Comparison of ENCODE assay signal across 30 mouse cellular contexts in the genomic region with DNA sequence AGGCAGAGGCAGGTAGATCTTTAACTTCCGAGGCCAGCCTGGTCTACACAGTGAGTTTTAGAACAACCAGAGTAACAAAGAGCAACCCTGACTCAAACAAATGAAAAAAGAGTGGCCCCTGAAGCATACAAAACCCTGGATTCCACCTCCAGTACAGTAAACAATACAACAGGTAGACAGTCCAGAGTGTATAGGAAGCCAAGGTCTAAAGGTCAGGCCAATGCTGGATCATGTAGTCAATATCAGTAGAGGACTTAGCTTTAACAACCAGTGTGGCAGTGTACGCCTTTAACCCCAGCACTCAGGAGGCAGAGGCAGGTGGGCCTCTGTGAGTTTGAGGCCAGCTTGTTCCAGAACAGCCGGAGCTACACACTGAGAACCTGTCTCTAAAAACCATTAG. TPM values are rescaled to one million over a fixed set of nuclear protein-coding genes. Genes with fewer than 3 reads are reported as not detected.
DNase-seq lines count a peak whose midpoint lies in the region; ATAC-seq and TF ChIP-seq lines count a peak whose summit lies in the region.
"Had no signal": no experiment of that assay in that cellular context is flagged by ENCODE, and none has a peak within 500 bp of the region (broad histone marks: within the 10 kb centered on the region; RNA-seq: fewer than 3 reads in every experiment).

No protein-coding gene starts in this region.

- H3K36me3 ChIP-seq in spleen, adult 2 months (ENCODE audit: control insufficient read depth, insufficient read depth, low read length), result no peaks in the 10 kb centered on the region
- H3K36me3 ChIP-seq in liver, embryonic 15.5 days (replicated peaks), result no peaks in the 10 kb centered on the region
- H3K36me3 ChIP-seq: heart, embryonic 12.5 days; hindbrain, embryonic 13.5 days; kidney, embryonic 15.5 days; limb, embryonic 13.5 days had no signal

- H3K27ac ChIP-seq in gastrocnemius, adult 2 months, result peak overlapping the region; percentile 56; the same call in 1 of the 2 replicates
- peak overlapping the region; percentile 27; the same call in 1 of the 2 replicates for H3K27ac ChIP-seq in spleen, adult 2 months (ENCODE audit: insufficient read depth, low read length)
- peak overlapping the region; percentile 68 for H3K27ac ChIP-seq in liver, embryonic 15.5 days (replicated peaks)
- H3K27ac ChIP-seq: hindbrain, embryonic 13.5 days; kidney, embryonic 15.5 days; layer of hippocampus, adult 2 months; left cerebral cortex, adult 2 months; limb, embryonic 13.5 days had no signal

- H3K4me2 ChIP-seq in liver, embryonic 15.5 days, result no peak overlapping the region
- H3K4me2 ChIP-seq: heart, embryonic 12.5 days; hindbrain, embryonic 13.5 days; kidney, embryonic 15.5 days; limb, embryonic 13.5 days; lung, embryonic 14.5 days; midbrain, embryonic 11.5 days had no signal

- peak; percentile 30 for ATAC-seq in liver, embryonic 15.5 days (ENCODE audit: insufficient read depth)
- ATAC-seq in megakaryocyte progenitor cell, adult 5-6 weeks (replicated peaks; ENCODE audit: poor library complexity), result no peak
- ATAC-seq: forebrain, embryonic 16.5 days; midbrain, embryonic 16.5 days had no signal

- H3K27me3 ChIP-seq in spleen, adult 2 months (ENCODE audit: control insufficient read depth, insufficient read depth, low read length), result no peaks in the 10 kb centered on the region
- no peaks in the 10 kb centered on the region for H3K27me3 ChIP-seq in liver, embryonic 15.5 days
- H3K27me3 ChIP-seq: heart, embryonic 12.5 days; hindbrain, embryonic 13.5 days; kidney, embryonic 15.5 days; limb, embryonic 13.5 days had no signal

- TF ChIP-seq POLR2A in spleen, adult 2 months (IDR thresholded peaks at IDR 0.05; ENCODE audit: low read depth, low read length), result no peak

- intact Hi-C loops in gastrocnemius, adult 2 months (cut with DNase I), result no loop called here

- no peak overlapping the region for H3K9ac ChIP-seq in liver, embryonic 15.5 days
- H3K9ac ChIP-seq: heart, embryonic 12.5 days; hindbrain, embryonic 13.5 days; kidney, embryonic 15.5 days; limb, embryonic 13.5 days; lung, embryonic 14.5 days had no signal

- H3K4me1 ChIP-seq in spleen, adult 2 months (ENCODE audit: control insufficient read depth, insufficient read depth, insufficient read length), result peaks cover 39% of the 10 kb centered on the region
- H3K4me1 ChIP-seq in liver, embryonic 15.5 days (replicated peaks), result peaks cover 71% of the 10 kb centered on the region

- H3K9me3 ChIP-seq in liver, embryonic 15.5 days (replicated peaks), result no peaks in the 10 kb centered on the region
- H3K9me3 ChIP-seq: heart, embryonic 12.5 days; hindbrain, embryonic 13.5 days; kidney, embryonic 15.5 days; limb, embryonic 13.5 days had no signal

- H3K4me3 ChIP-seq in gastrocnemius, adult 2 months, result no peak overlapping the region
- no peak overlapping the region for H3K4me3 ChIP-seq in spleen, adult 2 months (ENCODE audit: extremely low read depth, insufficient read depth, insufficient read length)
- no peak overlapping the region for H3K4me3 ChIP-seq in liver, embryonic 15.5 days (replicated peaks)
- H3K4me3 ChIP-seq: erythroblast, embryonic 14.5 days; heart, embryonic 12.5 days; hindbrain, embryonic 13.5 days; kidney, embryonic 15.5 days; layer of hippocampus, adult 2 months; left cerebral cortex, adult 2 months; limb, embryonic 13.5 days had no signal

- DNase-seq in gastrocnemius, adult 2 months, result no peak
- DNase-seq in gastrocnemius, postnatal 25 days, result no peak
- DNase-seq in spleen, adult 2 months (ENCODE audit: low read depth in 1 of 2, low spot score in 2 of 2), result no peak
- DNase-seq in spleen, postnatal 10 days (ENCODE audit: low spot score in 2 of 2), result no peak
- no peak for DNase-seq in left cerebral cortex, adult 9 months (ENCODE audit: low spot score in 2 of 2)
- DNase-seq in frontal cortex, postnatal 25 days (ENCODE audit: low spot score in 2 of 2), result no peak
- DNase-seq: adrenal gland, postnatal 25 days; cerebellum, adult 18-20 months; cerebellum, postnatal 10 days; gastrocnemius, postnatal 14 days; heart, adult 18-20 months; heart, postnatal 4 days; kidney, adult 18-20 months; kidney, postnatal 36 days; lung, embryonic 14.5 days; thymus, adult 18-20 months; thymus, postnatal 25 days had no signal

- WGBS in spleen, adult 2 months, result 93% methylated on average over 3 of the region's 3 CpGs
- 64% methylated on average over 3 of the region's 3 CpGs for WGBS in liver, embryonic 15.5 days (ENCODE audit: insufficient replicate concordance)

- no peak for TF ChIP-seq CTCF in gastrocnemius, adult 2 months (IDR thresholded peaks at IDR 0.05)
- no peak for TF ChIP-seq CTCF in spleen, adult 2 months (IDR thresholded peaks at IDR 0.05; ENCODE audit: extremely low read depth, insufficient read depth, insufficient read length, insufficient replicate concordance)

RNA-seq across cellular contexts. Expression of gene Actb, which starts 5.8 kb away (rescaled TPM):
- 100 to 1,000 TPM; 365 to 571 TPM for total RNA-seq in gastrocnemius, adult 2 months (2021)
- total RNA-seq in gastrocnemius, postnatal 25 days (2021), result 100 to 1,000 TPM; 487 to 619 TPM
- polyA plus RNA-seq in spleen, adult 2 months (2012; rRNA removed), result 6,692 and 9,830 TPM in 2 replicates
- polyA plus RNA-seq in liver, embryonic 15.5 days (2015; fragmentation: Nextera tagmentation; extraction: Ambion mirVana), result 5,733 and 6,728 TPM in 2 replicates
- total RNA-seq in megakaryocyte progenitor cell, adult 5-6 weeks (2015), result 5,014 and 5,318 TPM in 2 replicates
- total RNA-seq in megakaryocyte progenitor cell, adult 5-6 weeks (2017), result 3,372 and 3,558 TPM in 2 replicates

RNA-seq across cellular contexts. Expression of gene Fbxl18, which starts 17.1 kb away (rescaled TPM):
- 1 to 10 TPM; 5.8 to 6.2 TPM for total RNA-seq in gastrocnemius, adult 2 months (2021)
- 1 to 10 TPM; 5.6 to 6.8 TPM for total RNA-seq in gastrocnemius, postnatal 25 days (2021)
- 15.8 and 22.1 TPM in 2 replicates for polyA plus RNA-seq in spleen, adult 2 months (2012; rRNA removed)
- polyA plus RNA-seq in liver, embryonic 15.5 days (2015; fragmentation: Nextera tagmentation; extraction: Ambion mirVana), result 3.3 and 4.2 TPM in 2 replicates
- total RNA-seq in megakaryocyte progenitor cell, adult 5-6 weeks (2015), result 1.9 and 2.2 TPM in 2 replicates
- 2.4 and 2.6 TPM in 2 replicates for total RNA-seq in megakaryocyte progenitor cell, adult 5-6 weeks (2017)

RNA-seq across cellular contexts. Expression of gene Fscn1, which starts 47.8 kb away (rescaled TPM):
- total RNA-seq in gastrocnemius, adult 2 months (2021), result 1 to 10 TPM; 4.4 to 7.3 TPM
- 10 to 100 TPM; 13.4 to 17.6 TPM for total RNA-seq in gastrocnemius, postnatal 25 days (2021)
- 33.7 and 59.8 TPM in 2 replicates for polyA plus RNA-seq in spleen, adult 2 months (2012; rRNA removed)
- polyA plus RNA-seq in liver, embryonic 15.5 days (2015; fragmentation: Nextera tagmentation; extraction: Ambion mirVana), result 23.0 and 23.4 TPM in 2 replicates
- 0.20 TPM in 1 of 2 replicates, not detected in the other for total RNA-seq in megakaryocyte progenitor cell, adult 5-6 weeks (2015)
- total RNA-seq in megakaryocyte progenitor cell, adult 5-6 weeks (2017), result 0.10 TPM in 1 of 2 replicates, not detected in the other
- total RNA-seq: neutrophil, adult 5-6 weeks had no signal

Comparison
In these comparisons a context has a peak if more than half of its experiments do, and no peak if none do; other contexts are left out.
1. RNA of gene Actb, which starts 5.8 kb away (total RNA-seq): 3,372 to 5,318 TPM in megakaryocyte progenitor cell, adult 5-6 weeks; 487 to 619 TPM in gastrocnemius, postnatal 25 days and 365 to 571 TPM in gastrocnemius, adult 2 months; every median in the first group is over 4 times any median in the second.
2. RNA of gene Fscn1, which starts 47.8 kb away (total RNA-seq): 13.4 to 17.6 TPM in gastrocnemius, postnatal 25 days and 4.4 to 7.3 TPM in gastrocnemius, adult 2 months; 0.10 to 0.20 TPM in megakaryocyte progenitor cell, adult 5-6 weeks; every median in the first group is over 4 times any median in the second.
3. Peak in every context shown above with its lines, with median percentiles within 50 percentile points of each other: H3K27ac ChIP-seq.